Mouse (Mus musculus) gonadal fat pad, adult 2 months (tissue): ENCODE data around the gene Sestd1. TPM values are rescaled to one million over a fixed set of nuclear protein-coding genes. Genes with fewer than 3 reads are reported as not detected.

Experiments
- DNase-seq: peaks from one replicate; pipeline ENCODE4 v3.0.0-alpha.2; 2012; ENCODE audit warnings: low read depth
- polyA plus RNA-seq: library from polyadenylated mRNA; depleted of rRNA; stranded (reverse); fragments of >200 nt; gene quantifications from 2 replicates; pipeline ENCODE4 v1.2.3, GENCODE M21; 2012

Gene Sestd1
- polyA plus RNA-seq, 1 experiment = 21.8 TPM

GRCm38 (mm10) chr2:77212885-77213284, 67.5 kb downstream of the Sestd1 start:
- no peak for DNase-seq

- DNase-seq = no peak
Observed at GRCm38 (mm10) chr2:77206951-77207350, 73.4 kb downstream of the Sestd1 start.

- DNase-seq = no peak
Observed at GRCm38 (mm10) chr2:77203916-77204315, 76.5 kb downstream of the Sestd1 start.

- no peak for DNase-seq
Observed at GRCm38 (mm10) chr2:77201900-77202299, 78.5 kb downstream of the Sestd1 start.

GRCm38 (mm10) chr2:77200958-77201614, 79.3 kb downstream of the Sestd1 start:
- DNase-seq = no peak

GRCm38 (mm10) chr2:77200379-77200778, 80.0 kb downstream of the Sestd1 start:
- DNase-seq = no peak

GRCm38 (mm10) chr2:77198246-77198645, 82.1 kb downstream of the Sestd1 start:
- no peak for DNase-seq

- no peak for DNase-seq
Observed at GRCm38 (mm10) chr2:77196819-77197218, 83.6 kb downstream of the Sestd1 start.

GRCm38 (mm10) chr2:77195056-77195455, 85.3 kb downstream of the Sestd1 start:
- no peak for DNase-seq

GRCm38 (mm10) chr2:77191811-77192210, 88.6 kb downstream of the Sestd1 start:
- no peak for DNase-seq

GRCm38 (mm10) chr2:77190891-77191290, 89.5 kb downstream of the Sestd1 start:
- no peak for DNase-seq

GRCm38 (mm10) chr2:77190301-77190700, 90.1 kb downstream of the Sestd1 start:
- no peak for DNase-seq

- DNase-seq = no peak
Observed at GRCm38 (mm10) chr2:77189671-77190070, 90.7 kb downstream of the Sestd1 start.

- no peak for DNase-seq
Observed at GRCm38 (mm10) chr2:77187501-77187900, 92.9 kb downstream of the Sestd1 start.

GRCm38 (mm10) chr2:77186912-77187311, 93.5 kb downstream of the Sestd1 start:
- no peak for DNase-seq

- DNase-seq = no peak
Observed at GRCm38 (mm10) chr2:77184049-77184571, 96.3 kb downstream of the Sestd1 start.

- DNase-seq = no peak
Observed at GRCm38 (mm10) chr2:77183646-77184045, 96.7 kb downstream of the Sestd1 start.

GRCm38 (mm10) chr2:77182996-77183380, 97.4 kb downstream of the Sestd1 start:
- no peak for DNase-seq

- no peak for DNase-seq
Observed at GRCm38 (mm10) chr2:77182271-77182995, 98.0 kb downstream of the Sestd1 start.

- DNase-seq = no peak
Observed at GRCm38 (mm10) chr2:77177472-77177871, 102.9 kb downstream of the Sestd1 start.

GRCm38 (mm10) chr2:77176413-77176812, 104.0 kb downstream of the Sestd1 start:
- DNase-seq = no peak

- no peak for DNase-seq
Observed at GRCm38 (mm10) chr2:77175411-77175810, 105.0 kb downstream of the Sestd1 start.

GRCm38 (mm10) chr2:77174313-77174712, 106.1 kb downstream of the Sestd1 start:
- DNase-seq = no peak
